Mouse (Mus musculus) heart, embryonic 14.5 days (tissue): Measurements from ENCODE around the gene Faf2. TPM values are rescaled to one million over a fixed set of nuclear protein-coding genes. Genes with fewer than 3 reads are reported as not detected.

ENCODE experiments used
- ATAC-seq: fragments of 200-750 bp; cut with Nextera tagmentation; 2 replicates; pipeline ENCODE4 v1.8.0; 2017; ENCODE audit warnings: low read depth, moderate TSS enrichment; ENCODE audit not compliant: insufficient number of reproducible peaks, insufficient read depth, low FRiP score
- H3K27ac ChIP-seq, 2 experiments: fragments of 200-500 bp in 1 of 2; fragments of 300-500 bp in 1 of 2; sonication (generic) in 1 of 2; replicated peaks in 1 of 2; 2 replicates each; pipeline ENCODE4 v1.5.1; 2012 to 2014; ENCODE audit warnings: low read depth in 2 of 2, low read length in 2 of 2, control low read depth in 1 of 2, mild to moderate bottlenecking in 1 of 2, mixed read lengths in 1 of 2; ENCODE audit not compliant: control insufficient read depth in 1 of 2, insufficient read depth in 1 of 2
- H3K27me3 ChIP-seq: fragments of 300-500 bp; sonication (generic); 2 replicates; pipeline ENCODE4 v1.6.1; 2014; ENCODE audit warnings: mild to moderate bottlenecking, low read length, control low read depth; ENCODE audit not compliant: control insufficient read depth, insufficient read depth
- H3K36me3 ChIP-seq: fragments of 300-500 bp; sonication (generic); 2 replicates; pipeline ENCODE4 v1.6.1; 2014; ENCODE audit warnings: mild to moderate bottlenecking, control low read depth, low read length, mixed read lengths; ENCODE audit not compliant: control insufficient read depth, insufficient read depth
- H3K4me1 ChIP-seq, 2 experiments: fragments of 200-500 bp in 1 of 2; fragments of 300-500 bp in 1 of 2; sonication (generic) in 1 of 2; 2 replicates each; pipeline ENCODE4 v1.6.1; 2012 to 2014; ENCODE audit warnings: low read length in 2 of 2, control low read depth in 1 of 2, mixed read lengths in 1 of 2; ENCODE audit not compliant: control insufficient read depth in 2 of 2, insufficient read depth in 2 of 2
- H3K4me2 ChIP-seq: fragments of 300-500 bp; sonication (generic); 2 replicates; pipeline ENCODE4 v1.6.1; 2014; ENCODE audit warnings: mild to moderate bottlenecking, low read length
- H3K4me3 ChIP-seq, 2 experiments: fragments of 200-500 bp in 1 of 2; fragments of 300-500 bp in 1 of 2; sonication (generic) in 1 of 2; 2 replicates each; pipeline ENCODE4 v1.5.1; 2012 to 2014; ENCODE audit warnings: low read length in 2 of 2, mild to moderate bottlenecking in 2 of 2, control low read depth in 1 of 2, low read depth in 1 of 2, moderate library complexity in 1 of 2; ENCODE audit not compliant: control insufficient read depth in 1 of 2, insufficient read depth in 1 of 2
- H3K9ac ChIP-seq: fragments of 300-500 bp; sonication (generic); 2 replicates; pipeline ENCODE4 v1.6.1; 2014; ENCODE audit warnings: mild to moderate bottlenecking, low read length
- H3K9me3 ChIP-seq: fragments of 300-500 bp; sonication (generic); 2 replicates; pipeline ENCODE4 v1.6.1; 2016; ENCODE audit warnings: low read length, control low read depth; ENCODE audit not compliant: control insufficient read depth
- WGBS: fragments of 180-500 bp; shearing (Covaris S2); extraction: QIAGEN DNeasy Blood & Tissue Kit; methylation state at CpG from one replicate; pipeline ENCODE4 v1.1.7; 2014; 5-methylcytosine and 5-hydroxymethylcytosine counted together
- polyA plus RNA-seq: library from polyadenylated mRNA; unstranded; fragments of >200 nt; fragmentation: Nextera tagmentation; extraction: Ambion mirVana; gene quantifications from 2 replicates; pipeline ENCODE4 v1.2.1, GENCODE M21; 2014

The Faf2 gene
- 57.1 and 64.4 TPM in 2 replicates for polyA plus RNA-seq

DNA sequence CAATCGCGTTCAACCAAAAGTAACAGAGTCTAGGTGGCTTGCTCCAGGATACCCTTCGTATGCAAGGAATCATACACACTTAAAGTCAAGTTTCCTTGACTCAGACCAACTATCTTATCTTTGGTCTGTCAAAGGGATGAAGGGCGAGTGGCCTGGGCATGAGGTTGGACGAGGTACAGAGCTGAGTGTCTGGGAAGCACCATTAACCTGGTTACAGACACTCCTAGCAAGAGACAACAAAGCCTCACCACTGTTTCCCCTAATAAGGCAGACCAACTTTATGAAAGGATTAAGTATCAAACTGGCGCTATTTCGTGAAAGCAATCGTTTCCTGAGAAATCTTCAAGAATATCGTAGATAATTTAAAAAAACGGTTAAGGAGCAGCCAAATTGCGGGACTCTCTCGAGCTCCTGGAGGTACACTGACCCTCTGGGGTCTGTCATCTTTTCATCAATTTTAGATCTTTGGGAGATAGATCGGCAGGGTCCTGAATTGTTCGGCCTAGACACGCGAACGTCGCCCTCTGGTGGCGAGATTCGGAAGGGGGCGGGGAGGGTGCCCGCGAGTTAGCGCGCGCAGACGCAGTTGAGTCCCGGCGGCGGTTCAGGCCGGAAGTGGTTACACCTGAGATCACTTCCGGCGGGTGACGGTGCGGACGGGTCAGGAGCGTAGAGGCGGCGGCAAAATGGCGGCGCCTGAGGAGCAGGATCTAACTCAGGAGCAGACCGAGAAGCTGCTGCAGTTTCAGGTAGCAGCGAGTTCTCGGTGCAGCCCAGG is at the start of gene Faf2:
Gene Faf2 (plus strand): TSS at position 630 of the 778 bp plus-strand sequence.
- H3K9me3 ChIP-seq: no peaks in the 10 kb centered on the region
- H3K4me1 ChIP-seq: peaks cover 0 to 12% of the 10 kb centered on the region in 2 experiments; a peak in 1 of 4 replicates
- H3K4me3 ChIP-seq: peak within 1 kb of the TSS; percentile 77 to 83
- no peaks in the 10 kb centered on the region for H3K27me3 ChIP-seq
- 8% methylated on average over 44 of the region's 44 CpGs for WGBS
- 0 out of 2 replicates have a peak, but pooled peaks cover 3% of the 10 kb centered on the region for H3K36me3 ChIP-seq
- peak within 1 kb of the TSS; percentile 75 to 83 for H3K27ac ChIP-seq
- H3K9ac ChIP-seq: peak within 1 kb of the TSS; percentile 97
- peak within 1 kb of the TSS; percentile 90 for H3K4me2 ChIP-seq
- peak; percentile 94 for ATAC-seq

DNA sequence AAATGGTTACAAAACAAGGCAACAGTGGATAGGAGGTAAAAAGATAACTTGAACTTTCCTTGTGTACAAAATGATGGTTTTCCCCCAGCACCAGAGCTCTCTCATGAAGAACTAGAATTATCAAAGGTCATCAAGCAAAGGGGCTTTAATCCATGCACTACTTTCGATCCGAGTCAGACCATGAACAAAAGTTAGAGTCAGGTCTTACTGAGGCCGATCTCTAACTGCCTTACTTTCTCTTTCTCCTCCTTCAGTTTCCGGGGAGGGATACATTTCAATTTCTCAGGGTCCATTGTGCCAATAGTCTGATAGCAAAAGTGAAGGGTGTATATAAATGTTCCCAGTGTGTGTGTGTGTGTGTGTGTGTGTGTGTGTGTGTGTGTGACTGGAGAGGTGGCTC is 49.0 kb upstream of the Faf2 start:
- H3K27me3 ChIP-seq: no peaks in the 10 kb centered on the region
- ATAC-seq: no peak
- WGBS: 84% methylated on average over 4 of the region's 4 CpGs

DNA sequence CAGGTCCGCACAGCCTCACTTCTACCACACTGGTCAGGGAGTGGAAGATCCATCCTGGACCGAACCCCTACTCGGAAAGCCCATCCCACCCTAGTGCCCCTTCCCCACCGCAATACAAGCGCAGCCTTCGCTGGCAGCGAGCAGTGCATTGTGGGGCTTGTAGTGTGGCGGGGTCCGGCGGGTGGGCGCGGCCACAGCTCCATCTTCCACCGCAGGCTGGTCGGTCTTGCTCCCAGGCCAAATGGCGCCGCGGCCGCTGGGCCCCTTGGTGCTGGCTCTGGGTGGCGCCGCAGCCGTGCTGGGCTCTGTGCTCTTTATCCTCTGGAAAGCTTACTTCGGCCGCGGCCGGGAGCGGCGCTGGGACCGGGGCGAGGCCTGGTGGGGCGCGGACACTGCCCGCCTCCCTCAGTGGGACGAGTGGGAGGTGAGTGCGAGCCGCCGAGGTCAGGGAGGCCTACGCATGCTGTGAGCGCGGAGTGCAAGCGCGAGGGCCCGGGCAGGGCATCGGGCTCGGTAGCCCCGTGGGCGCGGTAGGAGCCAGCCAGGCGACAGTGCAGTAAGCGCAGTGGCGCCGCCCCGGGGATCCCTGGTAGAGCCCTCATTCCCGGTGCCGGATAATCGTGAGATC is 46.6 kb upstream of the Faf2 start, which contains the start of gene Arl10:
Gene Arl10 (plus strand): TSS at position 162 of the 628 bp plus-strand sequence.
- peaks cover 3 to 20% of the 10 kb centered on the region in 2 experiments for H3K4me1 ChIP-seq
- H3K27me3 ChIP-seq: no peaks in the 10 kb centered on the region
- no peaks in the 10 kb centered on the region for H3K9me3 ChIP-seq
- H3K4me2 ChIP-seq: peak within 1 kb of the TSS; percentile 95
- peaks cover 33% of the 10 kb centered on the region for H3K36me3 ChIP-seq
- WGBS: under 1% methylated on average over 55 of the region's 55 CpGs
- H3K27ac ChIP-seq: peak within 1 kb of the TSS; percentile 61 to 78
- H3K4me3 ChIP-seq: peak within 1 kb of the TSS; percentile 85 to 90
- H3K9ac ChIP-seq: peak within 1 kb of the TSS; percentile 91
- peak; percentile 78 for ATAC-seq

More for the DNA sequence above, 49.0 kb upstream of the Faf2 start:
- no peak overlapping the region for H3K4me2 ChIP-seq
- peaks cover 9% of the 10 kb centered on the region; the same call in 1 of the 2 replicates for H3K36me3 ChIP-seq
- no peak overlapping the region for H3K4me3 ChIP-seq
- peaks cover 3 to 20% of the 10 kb centered on the region in 2 experiments for H3K4me1 ChIP-seq
- no peak overlapping the region for H3K9ac ChIP-seq
- H3K27ac ChIP-seq: no peak overlapping the region
- H3K9me3 ChIP-seq: no peaks in the 10 kb centered on the region

DNA sequence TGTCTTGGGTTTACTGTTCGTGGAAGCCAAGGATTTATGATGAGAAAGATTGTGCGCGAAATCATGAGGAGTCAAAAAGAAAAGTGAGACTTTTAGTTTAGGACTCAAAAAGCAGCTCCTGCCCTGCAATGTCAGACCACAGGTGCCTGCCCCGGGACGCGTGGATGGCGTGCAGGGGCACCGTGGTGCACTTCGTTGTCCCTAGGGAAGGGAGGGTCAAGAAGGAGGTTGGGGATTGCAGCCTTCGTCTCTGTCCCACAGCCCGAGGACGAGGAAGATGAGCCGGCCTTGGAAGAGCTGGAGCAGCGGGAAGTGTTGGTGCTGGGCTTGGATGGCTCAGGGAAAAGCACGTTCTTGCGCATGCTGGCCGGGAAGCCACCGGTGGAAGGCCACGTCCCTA is 46.1 kb upstream of the Faf2 start:
- H3K4me3 ChIP-seq: peak overlapping the region; percentile 85 to 90
- no peaks in the 10 kb centered on the region for H3K9me3 ChIP-seq
- peak overlapping the region; percentile 91 for H3K9ac ChIP-seq
- no peaks in the 10 kb centered on the region for H3K27me3 ChIP-seq
- peaks cover 3 to 20% of the 10 kb centered on the region in 2 experiments for H3K4me1 ChIP-seq
- H3K27ac ChIP-seq: peak overlapping the region; percentile 61 to 78
- ATAC-seq: no peak
- peak overlapping the region; percentile 95 for H3K4me2 ChIP-seq
- peaks cover 38% of the 10 kb centered on the region for H3K36me3 ChIP-seq
- 1% methylated on average over 19 of the region's 19 CpGs for WGBS

DNA sequence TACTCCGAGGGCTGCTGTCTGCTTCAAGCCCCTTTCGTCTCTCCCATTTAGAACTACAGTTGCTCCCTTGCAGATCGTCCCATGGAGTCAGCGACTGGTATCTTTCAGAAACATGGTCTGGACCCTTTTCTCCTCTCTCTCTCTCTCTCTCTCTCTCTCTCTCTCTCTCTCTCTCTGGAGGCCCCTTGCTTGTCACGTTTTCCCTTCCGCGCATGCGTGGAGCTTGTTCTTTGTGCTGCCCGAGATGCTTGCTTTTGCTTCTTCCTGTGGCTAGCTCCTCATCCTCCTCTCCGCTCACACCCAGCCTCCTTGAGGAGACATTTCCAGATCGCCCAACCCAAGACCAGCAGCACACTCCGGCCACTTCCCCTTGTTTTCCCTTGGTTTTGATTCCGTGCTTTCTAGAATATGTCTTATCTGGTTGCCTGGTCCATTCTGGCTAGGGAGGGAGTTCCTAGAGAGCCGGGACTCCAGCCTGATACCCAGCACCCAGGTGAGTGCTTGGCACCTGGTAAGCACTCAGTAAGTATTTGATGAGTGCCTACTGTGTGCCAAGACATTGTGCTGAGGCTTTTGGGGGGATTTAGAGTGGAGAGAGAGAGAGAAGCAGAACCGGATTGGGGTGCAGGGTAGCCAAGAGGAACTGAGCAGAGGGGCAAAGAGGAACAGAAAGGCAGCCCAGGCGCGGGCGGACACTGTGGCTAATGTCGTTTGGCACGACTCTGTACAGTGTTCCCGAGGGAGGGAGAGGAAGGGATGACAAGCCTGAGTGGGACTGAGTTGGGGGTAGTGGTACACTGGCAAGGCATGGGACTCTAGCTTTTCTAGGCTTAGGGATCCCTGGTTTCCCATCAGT is 43.7 kb upstream of the Faf2 start:
- H3K4me1 ChIP-seq: peaks cover 2 to 13% of the 10 kb centered on the region in 2 experiments; a peak in 3 of 4 replicates
- no peak overlapping the region for H3K27ac ChIP-seq
- H3K27me3 ChIP-seq: no peaks in the 10 kb centered on the region
- no peak for ATAC-seq
- no peak overlapping the region for H3K4me3 ChIP-seq
- no peak overlapping the region for H3K9ac ChIP-seq
- H3K36me3 ChIP-seq: peaks cover 62% of the 10 kb centered on the region
- no peaks in the 10 kb centered on the region for H3K9me3 ChIP-seq
- no peak overlapping the region for H3K4me2 ChIP-seq
- WGBS: 75% methylated on average over 21 of the region's 21 CpGs

DNA sequence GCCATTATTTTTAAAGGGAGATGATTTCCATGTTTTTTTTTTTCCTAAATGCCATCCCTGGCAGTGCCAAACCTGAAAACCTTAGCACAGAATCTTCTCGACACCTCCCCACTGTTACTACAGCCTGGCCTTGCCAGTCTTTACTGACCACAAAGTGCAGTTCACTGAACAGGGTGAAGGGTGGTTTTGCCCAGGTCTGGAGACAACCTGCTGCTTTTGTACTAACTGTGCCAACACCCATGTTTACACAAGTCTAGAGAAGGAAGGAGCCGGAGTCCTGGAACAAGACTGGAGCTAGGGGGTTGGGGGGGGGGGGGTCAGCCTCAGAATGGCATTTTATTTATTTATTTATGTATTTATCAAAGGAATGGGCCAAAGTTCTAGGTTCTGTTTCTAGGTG is 40.2 kb upstream of the Faf2 start:
- H3K36me3 ChIP-seq: peaks cover 96% of the 10 kb centered on the region
- WGBS: 77% methylated on average over 2 of the region's 2 CpGs

DNA sequence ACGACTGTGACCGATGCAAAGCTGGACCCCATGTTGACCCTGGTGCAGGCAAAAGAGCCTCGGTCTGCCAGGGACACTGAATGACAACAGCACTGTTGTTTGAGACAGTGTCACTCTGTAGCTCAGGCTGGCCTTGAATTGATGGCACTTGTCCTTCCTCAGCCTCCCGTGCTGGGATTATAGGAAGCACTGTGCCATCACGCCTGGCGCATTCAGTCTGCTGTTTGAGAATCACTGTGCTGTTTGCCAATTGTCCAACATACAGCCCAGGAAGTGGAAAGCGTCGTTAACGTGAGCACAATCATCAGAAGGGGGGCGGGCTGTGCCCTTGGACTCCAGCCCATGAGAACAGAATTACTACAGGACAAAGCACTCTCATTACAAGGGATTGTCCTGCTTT is 39.5 kb upstream of the Faf2 start:
- Histone ChIP-seq H3K4me1 (no peaks in the 10 kb centered on the region), H3K4me2 (no peak overlapping the region), H3K27me3 (no peaks in the 10 kb centered on the region), H3K9ac (no peak overlapping the region), H3K36me3 (peaks cover 99% of the 10 kb centered on the region), H3K27ac (no peak overlapping the region), H3K9me3 (no peaks in the 10 kb centered on the region), H3K4me3 (no peak overlapping the region)
- WGBS: 76% methylated on average over 10 of the region's 10 CpGs
- ATAC-seq: no peak

More for the DNA sequence above, 40.2 kb upstream of the Faf2 start:
- H3K9me3 ChIP-seq: no peaks in the 10 kb centered on the region
- H3K9ac ChIP-seq: no peak overlapping the region
- ATAC-seq: no peak
- H3K4me2 ChIP-seq: no peak overlapping the region
- no peaks in the 10 kb centered on the region for H3K27me3 ChIP-seq
- no peak overlapping the region for H3K4me3 ChIP-seq
- H3K4me1 ChIP-seq: no peaks in the 10 kb centered on the region
- no peak overlapping the region for H3K27ac ChIP-seq
